Mouse (Mus musculus) testis, postnatal 14 days (tissue): ENCODE results near the gene Mt1.
A peak's percentile ranks its signal among the peaks of the same experiment; 100 is the strongest.
"Not testable (repeated sequence)": the region's sequence is repeated elsewhere in the genome, so short reads cannot be mapped to it uniquely, and the experiment has no call there.

ENCODE experiments used
- DNase-seq: peaks from one replicate; pipeline ENCODE4 v3.0.0; 2021; ENCODE audit warnings: low spot score

The Mt1 gene

DNA sequence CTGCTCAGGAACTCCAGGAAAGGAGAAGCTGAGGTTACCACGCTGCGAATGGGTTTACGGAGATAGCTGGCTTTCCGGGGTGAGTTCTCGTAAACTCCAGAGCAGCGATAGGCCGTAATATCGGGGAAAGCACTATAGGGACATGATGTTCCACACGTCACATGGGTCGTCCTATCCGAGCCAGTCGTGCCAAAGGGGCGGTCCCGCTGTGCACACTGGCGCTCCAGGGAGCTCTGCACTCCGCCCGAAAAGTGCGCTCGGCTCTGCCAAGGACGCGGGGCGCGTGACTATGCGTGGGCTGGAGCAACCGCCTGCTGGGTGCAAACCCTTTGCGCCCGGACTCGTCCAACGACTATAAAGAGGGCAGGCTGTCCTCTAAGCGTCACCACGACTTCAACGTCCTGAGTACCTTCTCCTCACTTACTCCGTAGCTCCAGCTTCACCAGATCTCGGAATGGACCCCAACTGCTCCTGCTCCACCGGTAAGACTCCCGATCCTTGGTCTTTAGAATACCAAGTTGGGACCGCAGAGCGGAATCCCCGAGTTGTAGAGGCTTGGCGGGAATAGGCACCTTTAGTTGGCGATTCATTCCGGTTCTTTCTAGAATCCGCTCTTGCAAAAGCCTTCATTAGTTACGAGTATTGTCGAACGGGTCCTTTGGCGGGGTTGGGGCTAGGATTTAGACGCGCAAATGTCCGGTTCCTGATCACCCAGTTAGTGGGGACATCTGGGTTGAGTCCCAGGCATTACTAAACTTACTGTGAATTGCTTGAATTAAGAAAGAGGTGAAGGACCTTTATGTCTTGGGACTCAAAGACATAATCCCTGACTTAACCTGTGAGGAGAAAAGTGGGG, at the start of gene Mt1:
Gene Mt1 (plus strand): TSS at position 226 of the 856 bp plus-strand sequence.
- DNase-seq: peak; percentile 92

DNA sequence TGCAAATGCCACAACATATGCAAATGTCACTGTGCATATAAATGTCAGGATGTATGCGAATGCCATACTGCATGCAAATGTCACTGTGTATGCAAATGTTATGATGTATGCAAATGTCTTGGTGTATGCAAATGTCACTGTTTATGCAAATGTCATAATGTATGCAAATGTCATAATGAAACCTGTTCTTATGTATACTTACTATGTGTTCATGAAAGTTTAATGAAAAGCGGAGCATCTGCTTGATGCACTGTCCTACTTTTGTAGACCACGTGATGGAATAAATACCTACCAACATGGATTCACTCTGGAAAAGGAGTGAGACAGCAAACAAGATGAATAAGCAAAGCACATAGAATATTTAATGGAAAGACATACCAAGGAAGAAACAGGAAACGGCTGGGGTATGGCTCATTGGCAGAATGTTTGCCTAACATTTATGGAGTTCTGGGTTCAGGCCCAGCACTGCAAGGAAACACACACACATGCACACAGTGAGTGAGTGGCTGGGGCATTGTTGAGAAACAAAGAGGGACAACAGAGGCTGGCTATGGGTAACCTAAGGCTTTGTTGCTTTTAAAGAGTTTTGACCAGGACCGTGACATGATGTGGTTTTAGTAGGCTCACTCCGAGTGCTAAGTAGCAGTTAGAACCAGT, 49.6 kb upstream of the Mt1 start:
- DNase-seq: no peak

DNA sequence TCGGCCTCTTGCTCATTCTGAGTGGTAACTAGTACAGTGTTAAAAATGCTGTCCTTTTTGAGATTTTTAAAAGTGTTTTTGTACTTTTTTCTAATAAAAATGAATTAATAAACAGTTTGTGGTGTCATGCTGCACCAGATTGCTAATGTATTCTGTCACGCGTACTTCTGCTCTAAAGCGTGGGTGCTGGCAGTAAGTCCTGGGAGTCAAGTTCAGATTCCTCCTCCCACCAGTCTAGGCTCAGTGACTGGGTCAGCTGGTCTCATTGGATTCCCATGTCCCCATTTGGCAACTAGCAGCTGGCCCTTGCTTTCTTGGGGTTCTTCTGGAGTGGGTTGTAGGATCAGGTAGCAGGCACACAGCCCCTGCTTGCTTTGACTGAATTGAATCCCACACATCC, 48.8 kb upstream of the Mt1 start:
- no peak for DNase-seq

DNA sequence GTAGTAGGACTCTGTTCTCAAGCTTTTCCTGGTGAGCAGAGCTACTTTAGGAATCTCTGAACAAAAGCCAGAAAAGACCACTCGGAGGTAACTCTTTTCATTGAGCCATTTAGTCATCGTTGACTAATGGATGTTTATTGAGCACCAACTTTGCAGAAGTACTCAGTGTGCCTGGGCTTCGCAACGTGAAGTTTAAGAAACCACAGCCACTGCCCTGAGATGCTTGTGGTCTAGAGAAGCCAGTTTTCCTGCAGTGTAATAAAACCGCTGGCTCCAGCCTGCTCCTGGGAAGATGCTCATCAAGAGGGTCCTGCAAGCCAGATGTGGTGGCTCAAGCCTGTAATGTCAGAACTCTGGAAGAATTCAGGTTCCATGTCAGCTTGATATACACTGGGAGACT, 46.8 kb upstream of the Mt1 start:
- no peak for DNase-seq

DNA sequence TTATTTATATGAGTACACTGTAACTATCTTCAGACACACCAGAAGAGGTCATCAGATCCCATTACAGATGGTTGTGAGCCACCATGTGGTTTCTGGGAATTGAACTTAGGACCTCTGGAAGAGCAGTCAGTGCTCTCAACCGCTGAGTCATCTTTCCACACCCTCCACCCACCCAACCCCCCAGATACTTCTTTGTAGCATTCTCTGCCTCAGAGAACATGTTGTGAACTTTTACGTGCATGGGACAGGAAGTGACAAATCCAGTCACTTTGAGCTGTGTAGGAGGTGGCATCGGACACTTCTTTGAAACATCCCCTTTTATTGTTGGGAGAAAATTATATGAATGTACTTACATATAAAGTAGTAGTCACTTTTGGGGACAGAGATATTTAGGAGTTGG, 44.3 kb upstream of the Mt1 start:
- not testable (repeated sequence) for DNase-seq

DNA sequence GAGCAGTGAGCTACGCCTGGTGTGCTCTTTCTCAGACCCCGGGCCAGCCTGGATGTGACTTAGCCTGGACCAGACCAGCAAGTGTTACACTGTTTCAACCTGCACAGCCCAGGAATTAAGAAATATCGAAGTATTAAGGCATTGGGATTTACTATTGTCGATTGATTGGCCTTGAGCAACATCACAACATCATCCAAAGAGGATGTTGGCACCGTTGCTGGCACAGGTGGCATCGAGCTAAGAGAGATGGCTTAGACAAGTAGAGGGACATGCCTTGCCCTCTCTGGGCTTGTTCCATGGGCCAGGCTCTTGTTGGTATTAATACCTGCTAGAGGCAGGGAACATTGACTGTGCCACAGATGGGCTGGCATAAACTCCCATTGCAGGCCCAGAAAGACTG, 43.3 kb upstream of the Mt1 start:
- no peak for DNase-seq

DNA sequence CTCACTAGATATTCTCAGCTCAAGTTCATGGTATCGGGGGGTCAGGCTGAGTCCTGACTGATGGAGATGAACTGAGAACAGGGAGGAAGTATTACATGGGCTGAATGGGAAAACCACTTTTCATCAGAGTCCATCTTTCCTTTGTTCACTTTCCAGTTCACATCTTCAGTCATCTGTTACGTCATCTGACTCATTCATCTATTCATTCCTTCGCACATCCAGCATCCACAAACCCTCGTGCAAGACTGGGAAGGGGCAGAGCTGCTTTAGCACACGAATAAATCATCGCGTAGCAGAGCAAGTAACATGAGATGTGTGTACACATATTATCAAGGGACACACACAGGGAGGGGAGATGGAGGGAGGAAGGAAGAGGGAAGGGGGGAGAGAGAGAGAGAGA, 42.7 kb upstream of the Mt1 start:
- DNase-seq: no peak

DNA sequence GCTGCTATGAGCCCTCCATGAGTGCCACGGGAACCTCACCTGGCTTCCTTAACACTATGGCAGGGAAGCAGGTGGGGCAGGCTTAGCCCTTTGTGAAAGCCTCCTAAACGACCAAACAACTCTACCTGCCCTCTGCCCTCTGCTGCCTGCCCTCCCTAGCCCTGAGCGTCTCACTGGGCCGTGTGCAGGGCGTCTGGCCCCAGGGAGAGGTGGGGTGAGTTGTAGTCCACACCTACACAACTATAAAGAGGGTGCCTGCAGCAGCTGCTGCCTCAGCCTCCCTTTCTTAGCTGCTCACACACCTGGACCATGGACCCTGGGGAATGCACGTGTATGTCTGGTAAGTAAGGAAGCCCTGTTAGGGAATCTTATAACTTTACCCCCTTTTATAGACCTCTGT, 41.9 kb upstream of the Mt1 start, which contains the start of gene Mt4:
Gene Mt4 (plus strand): TSS at position 265 of the 400 bp plus-strand sequence.
- DNase-seq: no peak

DNA sequence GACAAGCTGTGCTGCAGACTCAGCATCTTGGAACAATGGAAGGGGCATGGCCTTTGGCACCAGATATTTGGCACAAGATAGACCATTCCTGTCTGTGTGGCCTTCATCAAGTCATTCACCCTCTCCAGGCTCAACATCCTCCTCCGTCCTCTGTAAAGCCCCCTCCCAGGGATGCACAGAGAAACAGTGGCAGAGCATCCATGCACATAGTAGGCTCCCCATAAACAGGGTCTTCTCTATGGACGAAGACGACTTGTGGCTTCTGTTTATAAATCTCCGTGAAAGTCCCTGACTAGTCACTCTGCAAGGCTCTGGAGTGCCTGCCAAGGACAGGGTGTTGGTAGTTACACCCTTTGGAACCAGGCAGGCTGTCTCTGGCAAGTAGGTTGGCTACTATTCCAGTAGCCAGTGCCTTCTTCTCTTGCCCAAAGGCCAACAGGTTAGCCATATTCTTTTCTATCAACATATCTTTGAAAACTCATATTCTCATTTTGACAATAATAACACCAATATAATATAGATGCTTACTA, 38.6 kb upstream of the Mt1 start:
- DNase-seq: no peak

DNA sequence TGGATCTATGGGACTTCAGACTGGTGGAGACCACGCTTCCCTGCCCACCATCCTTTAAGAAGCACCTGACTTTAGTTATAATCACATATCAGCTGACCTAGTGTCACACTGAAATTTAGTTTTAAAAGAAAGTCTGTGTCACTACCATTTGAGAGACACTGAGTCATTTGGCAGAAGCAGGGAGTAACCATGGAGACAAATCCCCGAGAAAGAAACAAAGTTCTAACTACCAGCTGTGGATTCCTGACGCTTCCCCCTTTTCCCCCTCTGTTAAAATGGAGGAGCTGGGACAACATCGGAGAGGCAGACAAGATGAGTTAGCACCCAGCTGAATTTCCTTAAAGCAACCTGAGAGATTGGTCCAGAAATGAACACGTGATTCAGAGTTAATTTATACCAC, 30.6 kb upstream of the Mt1 start:
- no peak for DNase-seq

DNA sequence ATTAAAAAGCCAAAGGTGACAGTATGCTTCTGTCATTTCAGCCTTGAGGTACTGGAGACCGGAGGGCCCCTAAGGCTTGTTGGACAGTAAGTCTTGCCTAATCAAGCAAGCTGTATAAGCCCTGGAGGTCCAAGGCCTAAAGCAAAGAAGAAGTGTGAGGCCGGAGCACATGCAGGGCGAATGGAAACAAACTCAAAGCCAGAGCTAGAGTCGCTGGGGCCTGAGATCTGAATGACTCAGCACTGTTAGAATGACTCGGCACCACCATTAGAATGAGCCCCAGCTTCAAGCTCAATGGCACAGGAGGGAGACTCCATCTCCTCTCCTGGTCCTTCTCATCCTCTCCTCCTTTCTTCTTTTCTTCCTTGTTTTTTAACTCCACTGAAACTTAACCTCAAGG, 28.0 kb upstream of the Mt1 start:
- no peak for DNase-seq

DNA sequence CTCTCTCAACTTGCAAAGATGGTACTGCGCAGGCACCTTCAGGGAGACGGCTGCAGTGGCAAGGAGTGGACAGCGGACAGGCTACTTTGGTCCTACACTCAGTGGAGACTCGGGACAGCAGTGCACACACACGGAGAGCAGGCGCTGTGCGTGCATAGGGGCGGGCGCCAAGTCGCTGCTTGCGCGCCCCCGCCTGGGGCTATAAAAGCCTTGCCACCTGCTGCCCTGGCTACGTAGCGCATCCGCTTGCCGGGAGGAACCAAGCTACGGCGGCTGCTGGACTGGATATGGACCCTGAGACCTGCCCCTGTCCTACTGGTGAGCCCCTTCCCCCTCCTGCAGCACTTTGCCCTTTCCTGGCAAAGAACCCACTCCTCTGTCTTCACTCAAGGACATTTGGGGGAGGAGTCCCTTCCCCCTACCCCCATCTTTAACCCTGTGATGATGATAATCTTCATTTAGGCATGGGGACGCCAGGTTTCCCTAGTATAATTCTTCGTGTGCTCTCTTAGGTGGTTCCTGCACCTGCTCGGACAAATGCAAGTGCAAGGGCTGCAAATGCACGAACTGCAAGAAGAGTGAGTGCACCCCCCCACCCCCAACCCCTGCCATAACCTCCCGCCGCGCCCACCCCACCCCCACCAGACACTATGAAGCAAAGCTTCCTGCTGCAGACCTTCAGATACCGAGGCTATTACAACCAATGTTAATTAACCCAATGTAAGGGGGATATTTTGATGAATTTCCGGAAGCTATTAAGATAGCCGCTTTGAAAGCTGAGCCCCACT, 26.2 kb upstream of the Mt1 start, which contains the start of gene Mt3:
Gene Mt3 (plus strand): TSS at position 95 of the 788 bp plus-strand sequence.
- peak; percentile 54 for DNase-seq

DNA sequence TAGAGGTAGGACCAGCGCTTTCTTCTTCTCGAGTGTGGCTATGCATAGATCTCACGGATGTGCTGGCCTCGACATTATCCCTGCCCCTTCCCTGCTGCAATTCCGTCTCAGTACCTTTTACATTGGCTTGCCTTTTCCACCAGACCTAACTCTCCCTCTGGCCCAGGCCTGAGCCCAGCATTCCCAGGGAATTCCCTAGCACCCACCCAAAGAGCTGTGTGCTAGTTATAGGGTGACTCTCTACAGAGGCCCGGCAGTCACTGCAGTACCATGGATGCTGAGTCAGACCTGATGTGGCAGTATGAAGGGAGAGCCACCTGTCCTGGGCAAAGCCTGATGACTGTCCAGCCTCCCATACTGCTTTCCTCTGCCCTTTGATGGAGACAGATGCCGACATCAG, 25.4 kb upstream of the Mt1 start:
- DNase-seq: no peak

DNA sequence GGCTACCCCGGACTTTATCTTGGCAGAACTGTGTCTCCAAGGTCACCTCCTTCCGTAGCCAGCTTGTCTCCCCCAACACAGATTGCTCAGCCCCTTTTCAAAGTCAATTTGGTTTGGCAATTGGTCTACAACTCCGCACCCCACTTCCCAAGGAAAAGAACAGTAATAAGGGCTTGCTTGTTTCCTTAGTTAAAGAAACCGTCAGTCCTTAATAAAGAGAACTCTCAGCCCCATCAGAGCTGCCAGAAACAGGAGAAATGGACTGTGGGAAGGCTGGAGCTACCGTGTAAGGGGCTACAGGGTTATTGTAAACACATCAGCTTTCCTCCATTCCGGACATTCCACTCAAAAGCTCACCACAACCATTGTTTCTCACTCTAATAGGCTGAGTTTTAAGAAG, 24.3 kb upstream of the Mt1 start:
- DNase-seq: no peak

DNA sequence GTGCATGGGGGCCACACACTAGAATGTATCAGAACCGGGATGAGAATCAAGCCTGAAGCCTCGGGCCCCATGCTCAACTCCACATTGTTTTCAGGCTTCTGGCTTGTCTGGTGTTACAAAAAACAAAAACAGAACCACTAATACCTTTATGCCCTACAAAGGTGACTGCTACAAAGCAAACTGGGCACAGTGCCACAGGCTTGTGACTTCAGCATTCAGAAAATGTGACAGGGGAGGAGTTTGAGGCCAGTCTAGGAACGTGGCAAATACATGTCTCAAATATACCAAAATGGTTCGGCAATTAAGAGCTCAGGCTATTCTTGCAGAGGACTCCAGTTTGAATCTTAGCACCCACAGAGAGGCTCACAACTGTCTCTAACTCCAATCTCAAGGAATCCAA, 22.8 kb upstream of the Mt1 start:
- no peak for DNase-seq

DNA sequence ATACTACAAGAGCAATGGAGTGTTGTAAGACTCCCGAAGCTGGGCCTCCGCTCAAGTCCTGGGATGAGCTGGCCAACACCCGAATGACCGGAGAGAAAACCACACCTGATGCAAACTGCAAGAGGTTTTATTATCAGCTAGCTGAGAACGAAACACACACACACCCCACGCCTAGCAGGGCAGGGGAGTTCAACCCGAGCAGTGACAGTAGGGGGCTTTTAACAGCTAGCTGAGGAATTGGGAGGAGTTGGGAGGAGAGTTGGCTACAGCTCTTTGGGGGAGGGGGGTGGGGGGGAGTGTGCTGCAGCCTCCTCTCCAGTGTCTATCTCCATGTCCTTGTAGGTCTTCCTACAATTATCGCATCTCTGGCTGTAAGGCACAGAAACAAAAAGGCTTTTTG, 13.1 kb upstream of the Mt1 start:
- DNase-seq: peak; percentile 40

DNA sequence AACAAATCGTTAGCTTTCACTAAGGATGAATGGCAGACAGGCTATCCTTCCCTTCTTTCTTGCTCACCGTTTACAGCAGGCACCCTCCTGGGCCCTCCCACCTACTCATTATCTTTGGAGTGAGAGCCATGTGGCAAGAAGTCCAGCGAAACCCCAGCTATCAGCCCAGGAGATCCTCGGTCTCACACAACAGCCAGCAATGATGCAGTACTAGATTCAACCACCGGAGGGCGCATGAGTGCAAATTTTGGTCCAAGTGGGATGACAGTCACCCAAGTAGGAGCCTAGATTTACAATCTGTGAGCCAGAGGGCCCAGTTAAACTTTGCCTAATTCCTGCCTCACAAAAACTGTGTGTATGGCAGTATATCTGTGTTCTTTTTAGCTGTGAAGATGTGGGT, 11.6 kb upstream of the Mt1 start:
- DNase-seq: peak; percentile 82

DNA sequence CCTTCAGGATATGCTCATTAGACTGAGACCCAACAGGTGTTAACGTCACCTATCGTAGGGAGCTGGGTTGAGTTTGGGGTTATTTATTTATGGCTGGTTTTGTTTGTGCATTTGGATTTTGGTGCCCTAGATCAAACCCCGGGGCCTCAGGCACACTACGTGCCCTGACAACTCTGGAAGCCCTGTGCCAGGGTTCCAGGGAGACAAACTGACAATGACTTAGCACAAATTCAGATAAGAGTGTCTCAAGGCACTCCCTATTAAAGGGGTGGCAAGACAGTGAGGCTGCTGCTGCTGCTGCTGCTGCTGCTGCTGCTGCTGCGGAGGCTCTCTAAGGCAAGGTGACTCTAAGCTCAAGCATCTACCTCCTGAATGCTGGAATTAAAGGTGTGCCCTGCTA, 9.3 kb upstream of the Mt1 start:
- DNase-seq: no peak

DNA sequence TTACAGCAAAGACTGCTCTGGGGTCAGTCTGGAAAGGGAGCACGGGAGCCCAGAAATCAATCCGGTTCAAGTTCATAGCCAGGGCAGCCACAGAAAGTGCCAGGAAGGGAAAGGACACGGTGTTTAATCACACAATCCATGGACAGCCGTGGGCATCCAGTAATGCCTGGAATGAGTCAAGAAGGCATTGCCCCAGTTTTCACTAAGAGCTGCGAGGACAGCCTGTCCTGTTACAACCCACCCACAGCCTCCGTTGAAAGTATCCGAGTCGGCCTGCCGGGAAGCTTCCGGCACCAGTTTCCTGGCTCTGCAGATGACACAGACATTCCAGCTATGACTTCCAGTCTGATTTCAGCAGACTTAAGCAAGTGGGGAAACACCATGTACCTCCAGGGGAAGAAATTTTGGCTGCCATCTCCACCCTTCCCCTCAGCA, 7.5 kb upstream of the Mt1 start:
- DNase-seq: no peak

DNA sequence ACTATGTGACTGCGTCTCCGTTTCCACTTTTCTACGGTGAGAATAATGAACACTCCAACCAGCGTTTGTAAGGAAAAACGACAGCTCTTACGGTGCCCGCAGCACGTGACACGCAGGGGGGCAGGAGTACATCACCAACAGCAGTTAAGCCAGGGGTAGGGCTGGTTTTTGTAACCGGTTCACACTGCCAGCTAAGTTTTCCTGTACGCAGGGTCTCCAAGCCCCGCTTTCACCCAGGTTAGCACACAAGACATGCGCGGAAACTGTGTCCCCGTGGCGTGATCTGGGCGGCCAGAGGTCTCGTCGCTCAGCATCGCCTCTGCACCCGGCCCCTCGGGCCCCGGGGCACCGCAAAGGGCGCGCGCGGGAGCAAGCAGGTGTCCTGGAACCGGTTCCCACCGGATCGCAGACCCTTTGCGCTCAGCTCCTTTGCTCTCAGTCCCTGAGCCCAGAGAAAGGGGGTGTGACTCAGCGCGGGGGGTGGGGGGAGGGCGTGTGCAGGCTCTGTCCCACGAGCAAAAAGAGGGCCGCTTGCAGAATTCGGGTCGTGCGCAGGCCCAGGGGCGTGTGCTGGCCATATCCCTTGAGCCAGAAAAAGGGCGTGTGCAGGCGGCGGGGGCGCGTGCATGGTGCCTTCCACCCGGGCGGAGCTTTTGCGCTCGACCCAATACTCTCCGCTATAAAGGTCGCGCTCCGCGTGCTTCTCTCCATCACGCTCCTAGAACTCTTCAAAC, 6.6 kb upstream of the Mt1 start, which contains the start of gene Mt2:
Gene Mt2 (plus strand): TSS at position 590 of the 734 bp plus-strand sequence.
- DNase-seq: peak; percentile 91
